In genomic region chr1:58278513-58278912, GRCm38 (mm10) we compare ENCODE assay signal across 25 mouse cellular contexts. TPM values are rescaled to one million over a fixed set of nuclear protein-coding genes. Genes with fewer than 3 reads are reported as not detected.
DNase-seq lines count a peak whose midpoint lies in the region; ATAC-seq and TF ChIP-seq lines count a peak whose summit lies in the region.
"Had no signal": no experiment of that assay in that cellular context is flagged by ENCODE, and none has a peak within 500 bp of the region (broad histone marks: within the 10 kb centered on the region; RNA-seq: fewer than 3 reads in every experiment).

No protein-coding gene starts in this region.

- peaks cover 23% of the 10 kb centered on the region for H3K4me1 ChIP-seq in embryonic facial prominence, embryonic 10.5 days
- H3K4me1 ChIP-seq in limb, embryonic 14.5 days (ENCODE audit: control insufficient read depth, insufficient read depth, low read length), result peaks cover 15% of the 10 kb centered on the region
- H3K4me1 ChIP-seq: forebrain, embryonic 13.5 days; forebrain, embryonic 15.5 days had no signal

- H3K27me3 ChIP-seq in embryonic facial prominence, embryonic 10.5 days (replicated peaks; ENCODE audit: low read depth, poor library complexity, severe bottlenecking), result no peaks in the 10 kb centered on the region
- H3K27me3 ChIP-seq in limb, embryonic 14.5 days (ENCODE audit: control insufficient read depth, insufficient read depth, low read length), result no peaks in the 10 kb centered on the region
- H3K27me3 ChIP-seq: embryonic facial prominence, embryonic 13.5 days; forebrain, embryonic 13.5 days; forebrain, embryonic 15.5 days; Patski had no signal

- H3K4me2 ChIP-seq in limb, embryonic 14.5 days (replicated peaks; ENCODE audit: low read depth, low read length, severe bottlenecking), result no peak overlapping the region
- H3K4me2 ChIP-seq: embryonic facial prominence, embryonic 13.5 days; forebrain, embryonic 13.5 days; forebrain, embryonic 15.5 days had no signal

- peak overlapping the region; percentile 30; the same call in 1 of the 2 replicates for H3K27ac ChIP-seq in embryonic facial prominence, embryonic 10.5 days (replicated peaks)
- H3K27ac ChIP-seq in limb, embryonic 14.5 days (replicated peaks; ENCODE audit: low read depth, low read length), result peak overlapping the region; percentile 48; the same call in 1 of the 2 replicates
- H3K27ac ChIP-seq: embryonic facial prominence, embryonic 13.5 days; forebrain, embryonic 13.5 days; forebrain, embryonic 15.5 days had no signal

- H3K36me3 ChIP-seq in embryonic facial prominence, embryonic 10.5 days (replicated peaks), result no peaks in the 10 kb centered on the region
- no peaks in the 10 kb centered on the region for H3K36me3 ChIP-seq in limb, embryonic 14.5 days (ENCODE audit: control insufficient read depth, insufficient read depth, low read length)
- H3K36me3 ChIP-seq: embryonic facial prominence, embryonic 13.5 days; forebrain, embryonic 15.5 days had no signal

- no peak overlapping the region for H3K4me3 ChIP-seq in embryonic facial prominence, embryonic 10.5 days
- no peak overlapping the region for H3K4me3 ChIP-seq in limb, embryonic 14.5 days (replicated peaks; ENCODE audit: low read length)
- H3K4me3 ChIP-seq: embryonic facial prominence, embryonic 13.5 days; forebrain, embryonic 13.5 days; forebrain, embryonic 15.5 days had no signal

- 62% methylated on average over 7 of the region's 7 CpGs for WGBS in embryonic facial prominence, embryonic 10.5 days
- 50% methylated on average over 7 of the region's 7 CpGs for WGBS in limb, embryonic 14.5 days

- no peaks in the 10 kb centered on the region for H3K9me3 ChIP-seq in embryonic facial prominence, embryonic 10.5 days
- no peaks in the 10 kb centered on the region for H3K9me3 ChIP-seq in limb, embryonic 14.5 days (ENCODE audit: control insufficient read depth, low read length)
- H3K9me3 ChIP-seq: embryonic facial prominence, embryonic 13.5 days; forebrain, embryonic 13.5 days; forebrain, embryonic 15.5 days had no signal

- no peak for TF ChIP-seq POLR2A in limb, embryonic 14.5 days (IDR thresholded peaks at IDR 0.05; ENCODE audit: borderline replicate concordance, extremely low read depth, insufficient read depth, insufficient read length)

- no peak overlapping the region for H3K9ac ChIP-seq in limb, embryonic 14.5 days (ENCODE audit: low read depth, low read length, severe bottlenecking)
- H3K9ac ChIP-seq: embryonic facial prominence, embryonic 13.5 days; forebrain, embryonic 13.5 days; forebrain, embryonic 15.5 days; forebrain, postnatal 0 days had no signal

- peak; percentile 64; the same call in 1 of the 2 replicates for ATAC-seq in limb, embryonic 14.5 days (ENCODE audit: low FRiP score, low read depth)
- ATAC-seq: activated CD4-positive, CD25-positive, alpha-beta regulatory T cell, adult 4 months; forebrain, embryonic 13.5 days; forebrain, embryonic 15.5 days; forebrain, postnatal 0 days; Patski had no signal

- peak; percentile 38 for DNase-seq in adrenal gland, postnatal 14 days
- no peak for DNase-seq in adrenal gland, adult 8-10 months
- DNase-seq in Muller cell, postnatal 12 days (ENCODE audit: inconsistent ontology term), result peak; percentile 14
- no peak for DNase-seq in embryonic facial prominence, embryonic 10.5 days (ENCODE audit: low spot score)
- no peak for DNase-seq in limb, embryonic 14.5 days (ENCODE audit: low spot score)
- no peak for DNase-seq in left cerebral cortex, adult 18-20 months (ENCODE audit: low spot score in 2 of 2)
- DNase-seq in layer of hippocampus, adult 9-11 months, result no peak
- DNase-seq in spleen, postnatal 10 days (ENCODE audit: low spot score in 2 of 2), result no peak
- DNase-seq: adrenal gland, adult 2 months; adrenal gland, postnatal 36 days; cerebellum, adult 11-12 months; cerebellum, adult 2 months; cerebellum, adult 9-10 months; cerebellum, postnatal 10 days; cerebellum, postnatal 25 days; forebrain, postnatal 0 days had no signal

RNA-seq across cellular contexts. Expression of gene Aox2, which starts 0.4 kb away (rescaled TPM):
- 0.23 and 0.26 TPM in 2 replicates for total RNA-seq in adrenal gland, postnatal 14 days (2021)
- under 1 TPM in 3 of 4 experiments, not detected in 1; 0.06 to 0.15 (median 0.07) TPM for total RNA-seq in adrenal gland, adult 8-10 months (2022)
- polyA plus RNA-seq in embryonic facial prominence, embryonic 10.5 days (2016; fragmentation: Nextera tagmentation; extraction: Ambion mirVana), result 0.03 and 0.04 TPM in 2 replicates
- 0.04 and 0.10 TPM in 2 replicates for polyA plus RNA-seq in limb, embryonic 14.5 days (2012; rRNA removed)
- 0.06 and 0.12 TPM in 2 replicates for polyA plus RNA-seq in limb, embryonic 14.5 days (2014; fragmentation: Nextera tagmentation; extraction: Ambion mirVana)
- total RNA-seq in left cerebral cortex, adult 18-20 months (2021), result not detected
- polyA plus RNA-seq: C2C12; cortical plate, adult 2 months; embryonic facial prominence, embryonic 11.5 days; forebrain, embryonic 11.5 days; forebrain, embryonic 13.5 days; forebrain, embryonic 15.5 days; forebrain, postnatal 0 days had no signal

Comparison
In these comparisons a context has a peak if more than half of its experiments do, and no peak if none do; other contexts are left out.
1. DNase-seq: peak in adrenal gland, postnatal 14 days (single experiment) and Muller cell, postnatal 12 days (single experiment); none in adrenal gland, adult 8-10 months (single experiment), embryonic facial prominence, embryonic 10.5 days (single experiment), limb, embryonic 14.5 days (single experiment), left cerebral cortex, adult 18-20 months (0 of 2), layer of hippocampus, adult 9-11 months (single experiment) and spleen, postnatal 10 days (0 of 2).